Mouse (Mus musculus): Measurements from ENCODE around the gene Rasd1.

GRCm38 (mm10) chr11:60009451-60009850 is 44.7 kb upstream of the Rasd1 start:
- TF ChIP-seq CTCF (IDR thresholded peaks at IDR 0.05; ENCODE audit: low read depth): no peak
- TF ChIP-seq EP300 (optimal IDR thresholded peaks at IDR 0.05): no peak

Data from stomach, postnatal 0 days (tissue).